Mouse (Mus musculus) intestine, embryonic 16.5 days (tissue): ENCODE results near the gene Senp3. TPM values are rescaled to one million over a fixed set of nuclear protein-coding genes. Genes with fewer than 3 reads are reported as not detected.
"Not testable (repeated sequence)": the region's sequence is repeated elsewhere in the genome, so short reads cannot be mapped to it uniquely, and the experiment has no call there.

ENCODE experiments used
- ATAC-seq: fragments of 200-750 bp; cut with Nextera tagmentation; 2 replicates; pipeline ENCODE4 v1.8.0; 2017; ENCODE audit warnings: moderate TSS enrichment, moderate library complexity
- H3K27ac ChIP-seq: fragments of 300-500 bp; sonication (generic); 2 replicates; pipeline ENCODE4 v1.5.1; 2014; ENCODE audit warnings: mild to moderate bottlenecking, low read length
- H3K27me3 ChIP-seq: fragments of 300-500 bp; sonication (generic); replicated peaks from 2 replicates; pipeline ENCODE4 v1.6.1; 2014; ENCODE audit warnings: low read length, control low read depth, mixed read lengths; ENCODE audit not compliant: control insufficient read depth, insufficient read depth
- H3K36me3 ChIP-seq: fragments of 300-500 bp; sonication (generic); 2 replicates; pipeline ENCODE4 v1.6.1; 2014; ENCODE audit warnings: low read length, control low read depth; ENCODE audit not compliant: control insufficient read depth, insufficient read depth
- H3K4me1 ChIP-seq: fragments of 300-500 bp; sonication (generic); 2 replicates; pipeline ENCODE4 v1.6.1; 2014; ENCODE audit warnings: low read length, control low read depth, mixed read lengths; ENCODE audit not compliant: control insufficient read depth, insufficient read depth
- H3K4me2 ChIP-seq: fragments of 300-500 bp; sonication (generic); 2 replicates; pipeline ENCODE4 v1.6.1; 2014; ENCODE audit warnings: low read depth, low read length, control low read depth
- H3K4me3 ChIP-seq: fragments of 300-500 bp; sonication (generic); 2 replicates; pipeline ENCODE4 v1.5.1; 2014; ENCODE audit warnings: mild to moderate bottlenecking, low read length
- H3K9ac ChIP-seq: fragments of 300-500 bp; sonication (generic); 2 replicates; pipeline ENCODE4 v1.6.1; 2014; ENCODE audit warnings: low read depth, low read length
- H3K9me3 ChIP-seq: fragments of 300-500 bp; sonication (generic); 2 replicates; pipeline ENCODE4 v1.6.1; 2016; ENCODE audit warnings: low read length, control low read depth; ENCODE audit not compliant: control insufficient read depth
- WGBS: fragments of 180-500 bp; shearing (Covaris S2); extraction: QIAGEN DNeasy Blood & Tissue Kit; methylation state at CpG from one replicate; pipeline ENCODE4 v1.1.7; 2014; 5-methylcytosine and 5-hydroxymethylcytosine counted together
- polyA plus RNA-seq: library from polyadenylated mRNA; unstranded; fragments of >200 nt; fragmentation: Nextera tagmentation; extraction: Ambion mirVana; gene quantifications from 2 replicates; pipeline ENCODE4 v1.2.1, GENCODE M21; 2015

The Senp3 gene
- polyA plus RNA-seq, 1 experiment from 2014 or later, result 60.3 TPM

DNA sequence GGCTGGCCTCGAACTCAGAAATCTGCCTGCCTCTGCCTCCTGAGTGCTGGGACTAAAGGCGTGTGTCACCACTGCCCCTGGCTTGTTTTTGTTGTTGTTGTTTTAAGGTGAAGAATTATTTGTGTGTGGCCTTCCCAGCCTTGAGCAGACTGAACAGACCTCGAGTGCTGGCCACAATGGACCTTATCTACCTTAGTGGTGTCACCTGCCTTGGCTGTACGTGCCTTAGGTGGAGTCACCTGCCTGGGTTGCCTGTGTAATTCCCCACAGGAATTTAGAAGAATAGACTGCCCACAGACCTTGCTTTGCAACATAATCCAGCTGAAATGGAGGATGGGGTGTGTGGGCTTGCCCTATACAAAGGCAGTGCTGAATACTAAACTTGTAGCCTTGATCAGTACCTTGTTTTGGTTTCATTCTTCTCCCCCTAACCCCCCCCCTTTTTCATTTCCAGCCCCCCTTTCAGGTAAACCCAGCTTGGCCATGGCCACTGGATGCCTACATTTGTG, 26.0 kb upstream of the Senp3 start:
- H3K4me3 ChIP-seq, result no peak overlapping the region
- H3K9me3 ChIP-seq, result no peaks in the 10 kb centered on the region
- ATAC-seq, result no peak
- no peak overlapping the region for H3K27ac ChIP-seq
- H3K36me3 ChIP-seq, result no peaks in the 10 kb centered on the region
- no peaks in the 10 kb centered on the region for H3K27me3 ChIP-seq
- no peak overlapping the region for H3K9ac ChIP-seq
- H3K4me2 ChIP-seq, result no peak overlapping the region
- H3K4me1 ChIP-seq, result no peaks in the 10 kb centered on the region
- WGBS, result 80% methylated on average over 4 of the region's 4 CpGs

DNA sequence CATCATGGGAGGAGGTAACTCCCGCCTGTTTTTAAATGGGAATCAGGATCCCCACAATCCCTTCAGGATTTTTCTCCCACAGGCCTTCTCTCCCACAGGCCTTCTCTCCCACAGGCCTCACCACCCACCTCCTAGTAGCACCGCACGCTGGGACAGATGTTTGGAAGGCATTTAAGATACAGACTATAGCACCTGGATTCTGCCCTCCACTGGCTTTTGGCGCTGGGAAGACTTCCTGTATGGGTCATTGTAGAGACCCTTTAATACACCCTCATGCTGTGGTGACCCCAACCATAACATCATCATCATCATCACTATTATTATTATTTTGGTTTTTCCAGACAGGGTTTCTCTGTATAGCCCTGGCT, 25.6 kb upstream of the Senp3 start:
- H3K36me3 ChIP-seq, result no peaks in the 10 kb centered on the region
- H3K4me3 ChIP-seq, result no peak overlapping the region
- no peak overlapping the region for H3K27ac ChIP-seq
- WGBS, result 85% methylated on average over 4 of the region's 4 CpGs
- H3K9ac ChIP-seq, result no peak overlapping the region
- no peaks in the 10 kb centered on the region for H3K9me3 ChIP-seq
- no peak overlapping the region for H3K4me2 ChIP-seq
- no peak for ATAC-seq
- H3K4me1 ChIP-seq, result no peaks in the 10 kb centered on the region
- no peaks in the 10 kb centered on the region for H3K27me3 ChIP-seq

GRCm38 (mm10) chr11:69706775-69707479, 25.0 kb upstream of the Senp3 start:
- H3K4me2 ChIP-seq, result no peak overlapping the region
- no peaks in the 10 kb centered on the region for H3K9me3 ChIP-seq
- H3K36me3 ChIP-seq, result no peaks in the 10 kb centered on the region
- H3K4me3 ChIP-seq, result no peak overlapping the region
- no peak overlapping the region for H3K9ac ChIP-seq
- ATAC-seq, result no peak
- no peaks in the 10 kb centered on the region for H3K4me1 ChIP-seq
- no peaks in the 10 kb centered on the region for H3K27me3 ChIP-seq
- H3K27ac ChIP-seq, result no peak overlapping the region
- WGBS, result 48% methylated on average over 6 of the region's 6 CpGs

DNA sequence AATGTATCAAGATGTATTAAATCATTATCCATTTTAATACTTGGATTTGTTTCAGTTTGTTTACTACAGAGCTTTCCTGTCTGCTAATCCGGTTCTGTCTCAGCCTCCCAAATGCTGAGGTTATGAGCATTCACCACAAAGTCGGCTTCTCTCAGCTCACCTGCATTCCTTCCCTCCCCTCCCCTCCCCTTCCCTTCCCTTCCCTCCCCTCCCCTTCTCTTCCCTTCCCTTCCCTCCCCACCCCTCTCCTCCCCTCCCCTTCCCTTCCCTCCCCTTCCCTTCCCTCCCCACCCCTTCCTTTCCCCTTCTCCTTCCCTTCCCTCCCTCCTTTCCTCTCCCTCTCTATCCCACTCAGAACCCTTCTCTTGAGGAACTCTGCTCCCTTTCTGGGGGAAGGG, 22.7 kb upstream of the Senp3 start:
- Histone ChIP-seq H3K27me3 (no peaks in the 10 kb centered on the region), H3K36me3 (no peaks in the 10 kb centered on the region), H3K4me3 (no peak overlapping the region), H3K4me2 (no peak overlapping the region), H3K4me1 (no peaks in the 10 kb centered on the region), H3K9ac (no peak overlapping the region), H3K9me3 (no peaks in the 10 kb centered on the region), H3K27ac (no peak overlapping the region)
- ATAC-seq, result no peak
- WGBS, result 44% methylated on average over 2 of the region's 2 CpGs

DNA sequence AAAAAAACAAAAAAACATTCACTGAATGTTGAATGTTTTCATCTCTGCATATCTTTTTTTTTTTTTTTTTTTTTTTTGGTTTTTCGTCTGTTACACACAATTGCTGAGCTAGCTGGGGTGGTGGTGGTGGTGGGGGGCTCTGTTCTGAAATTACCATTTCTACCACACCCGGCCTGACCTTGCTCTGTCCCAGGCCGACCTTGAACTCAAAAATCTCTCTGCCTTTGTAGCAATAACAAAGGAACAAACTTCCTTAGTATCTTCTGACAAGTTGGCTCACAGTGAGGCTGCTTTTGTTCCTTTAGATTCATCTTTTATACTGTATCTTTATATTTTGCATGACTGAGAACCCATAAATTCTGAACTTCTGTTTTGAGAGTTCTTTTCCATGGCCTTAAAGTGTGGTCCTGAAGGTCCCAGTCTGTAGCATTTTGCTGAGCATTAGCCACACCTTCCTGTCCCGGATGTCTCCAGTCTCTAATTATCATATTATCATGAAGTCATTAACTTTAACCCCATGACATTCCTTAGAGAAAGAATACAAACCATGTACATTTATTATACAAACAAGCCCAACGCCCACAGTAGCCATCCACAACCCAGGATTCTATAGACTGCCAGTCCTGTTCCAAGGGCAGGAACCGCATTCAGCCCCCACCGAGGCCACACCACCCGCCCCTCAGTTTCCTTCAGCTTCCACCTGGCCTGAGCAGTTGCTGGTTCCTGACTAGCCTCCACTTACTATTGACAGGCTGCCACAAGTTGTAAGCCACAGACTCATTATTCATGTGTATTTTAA, 22.1 kb upstream of the Senp3 start:
- no peaks in the 10 kb centered on the region for H3K36me3 ChIP-seq
- no peak overlapping the region for H3K27ac ChIP-seq
- no peak overlapping the region for H3K9ac ChIP-seq
- no peaks in the 10 kb centered on the region for H3K4me1 ChIP-seq
- 61% methylated on average over 8 of the region's 8 CpGs for WGBS
- H3K4me2 ChIP-seq, result no peak overlapping the region
- H3K9me3 ChIP-seq, result no peaks in the 10 kb centered on the region
- no peaks in the 10 kb centered on the region for H3K27me3 ChIP-seq
- H3K4me3 ChIP-seq, result no peak overlapping the region
- ATAC-seq, result no peak

DNA sequence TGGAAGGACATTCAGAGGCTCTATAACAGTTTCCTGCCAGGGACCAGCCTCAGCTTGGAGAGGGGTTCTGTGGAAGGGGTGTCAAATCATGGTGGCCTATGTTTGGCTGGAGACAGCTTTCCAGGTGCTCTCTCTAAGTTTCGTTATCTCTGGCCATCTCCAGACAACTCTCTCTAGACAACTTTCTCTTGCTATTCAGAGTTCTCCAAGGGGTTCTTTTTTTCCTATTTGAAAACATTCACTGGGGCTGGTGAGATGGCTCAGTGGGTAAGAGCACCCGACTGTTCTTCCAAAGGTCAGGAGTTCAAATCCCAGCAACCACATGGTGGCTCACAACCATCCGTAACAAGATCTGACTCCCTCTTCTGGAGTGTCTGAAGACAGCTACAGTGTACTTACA, 21.5 kb upstream of the Senp3 start:
- H3K4me1 ChIP-seq, H3K27me3 ChIP-seq, H3K4me2 ChIP-seq, ATAC-seq, H3K36me3 ChIP-seq, H3K4me3 ChIP-seq, H3K9me3 ChIP-seq, H3K27ac ChIP-seq, H3K9ac ChIP-seq: not testable (repeated sequence)
- 66% methylated on average over 2 of the region's 3 CpGs for WGBS

- H3K27ac ChIP-seq, H3K9me3 ChIP-seq, H3K4me1 ChIP-seq, ATAC-seq, H3K9ac ChIP-seq, H3K27me3 ChIP-seq, H3K36me3 ChIP-seq, H3K4me2 ChIP-seq, H3K4me3 ChIP-seq: not testable (repeated sequence)
- 95% methylated on average over 9 of the region's 10 CpGs for WGBS
These were observed 21.0 kb upstream of the Senp3 start for GRCm38 (mm10) chr11:69702886-69703285.

- no peak overlapping the region for H3K4me2 ChIP-seq
- no peaks in the 10 kb centered on the region for H3K27me3 ChIP-seq
- H3K36me3 ChIP-seq, result no peaks in the 10 kb centered on the region
- 19% methylated on average over 1 of the region's 1 CpGs for WGBS
- ATAC-seq, result no peak
- no peak overlapping the region for H3K9ac ChIP-seq
- H3K4me3 ChIP-seq, result no peak overlapping the region
- no peak overlapping the region for H3K27ac ChIP-seq
- no peaks in the 10 kb centered on the region for H3K9me3 ChIP-seq
- H3K4me1 ChIP-seq, result peaks cover 4% of the 10 kb centered on the region
These were observed 17.7 kb upstream of the Senp3 start for GRCm38 (mm10) chr11:69699595-69699994.

- Histone ChIP-seq H3K4me1 (peaks cover 4% of the 10 kb centered on the region), H3K4me2 (no peak overlapping the region), H3K9me3 (no peaks in the 10 kb centered on the region), H3K36me3 (no peaks in the 10 kb centered on the region), H3K27me3 (no peaks in the 10 kb centered on the region), H3K4me3 (no peak overlapping the region), H3K9ac (no peak overlapping the region), H3K27ac (no peak overlapping the region)
- ATAC-seq, result no peak
- WGBS, result 69% methylated on average over 5 of the region's 5 CpGs
These were observed 16.7 kb upstream of the Senp3 start for GRCm38 (mm10) chr11:69698574-69698973.
